Mouse (Mus musculus): ENCODE measurements around the gene Gm17660.
"Not testable (repeated sequence)": the region's sequence is repeated elsewhere in the genome, so short reads cannot be mapped to it uniquely, and the experiment has no call there.

Gm17660 gene

DNA sequence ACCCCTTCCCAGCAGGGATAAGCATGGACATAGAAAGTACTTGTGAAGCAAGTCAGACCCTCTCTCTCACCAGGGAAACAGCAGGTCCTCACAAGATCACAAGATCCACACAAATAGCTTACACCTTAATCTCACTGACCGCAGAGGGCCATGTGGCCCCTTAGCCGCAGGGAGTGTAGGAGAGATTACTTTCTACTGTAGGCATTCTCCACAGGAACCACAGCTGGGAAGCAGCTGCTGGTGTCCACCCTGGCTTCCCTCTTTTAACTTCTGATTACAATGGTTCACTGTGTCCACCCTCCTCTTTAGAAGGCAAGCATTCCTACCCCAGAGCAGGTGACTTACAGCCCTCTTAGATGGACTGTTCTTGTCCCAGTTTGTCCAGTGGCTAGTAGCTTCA is 33.7 kb downstream of the Gm17660 start:
- DNase-seq (ENCODE audit: low spot score in 2 of 2) = no peak

DNA sequence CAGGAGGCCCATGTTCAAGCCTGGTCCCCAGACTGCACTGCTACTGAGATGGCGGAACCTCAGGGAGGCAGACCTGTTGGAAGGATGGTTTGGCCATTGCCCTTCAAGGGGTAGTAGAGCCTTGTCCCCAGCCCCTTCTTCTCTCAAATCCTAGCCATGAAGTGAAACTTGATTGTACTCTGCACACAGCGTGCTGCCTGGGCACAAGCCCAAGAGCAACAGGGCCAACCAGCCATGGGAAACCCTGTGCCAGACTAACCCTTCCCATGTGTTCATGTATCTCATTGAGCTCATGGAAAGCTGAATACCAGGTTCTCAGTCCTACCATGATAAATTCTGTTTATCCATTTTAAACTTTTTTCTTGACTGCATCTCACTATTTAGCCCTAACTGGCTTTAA is 34.5 kb downstream of the Gm17660 start:
- no peak for DNase-seq (ENCODE audit: low spot score in 2 of 2)

DNA sequence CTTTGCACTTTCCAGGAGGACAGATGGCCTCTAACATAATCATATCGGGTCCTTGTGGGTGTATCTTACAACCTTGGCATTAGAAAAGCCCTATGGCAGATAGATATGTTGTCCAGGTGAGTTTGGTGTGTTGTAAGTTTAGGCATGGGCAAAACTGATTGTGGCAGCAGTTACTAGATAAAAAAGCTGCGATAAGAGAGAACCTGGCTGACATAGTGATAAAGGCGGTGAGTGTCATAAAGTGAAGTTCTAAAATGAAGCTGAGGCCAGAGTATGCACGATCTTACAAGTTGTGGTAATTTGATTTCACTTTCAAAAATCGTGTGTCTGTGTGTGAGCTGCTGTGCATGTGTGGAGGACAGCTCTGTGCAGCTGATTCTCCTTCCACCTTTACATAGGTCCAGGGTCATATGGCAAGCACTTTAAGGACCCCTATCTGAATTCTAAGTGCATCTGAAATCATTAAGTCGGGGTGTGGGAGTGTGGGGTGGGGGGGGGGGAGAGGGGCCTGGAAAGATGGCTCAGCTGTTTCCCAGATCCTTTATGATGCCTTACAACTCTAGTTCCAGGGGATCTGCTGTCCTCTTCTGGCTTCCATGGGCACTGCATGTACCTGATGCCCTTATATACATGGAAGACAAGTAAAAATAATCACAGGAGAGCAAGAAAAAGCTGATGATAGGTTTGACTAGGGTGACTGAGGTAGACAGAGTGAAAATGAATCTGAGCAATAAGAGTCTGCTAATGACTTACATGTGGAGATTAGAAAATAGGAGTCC is 38.1 kb downstream of the Gm17660 start:
- DNase-seq (ENCODE audit: low spot score in 2 of 2) = peak in 1 of 2 experiments; percentile 32

DNA sequence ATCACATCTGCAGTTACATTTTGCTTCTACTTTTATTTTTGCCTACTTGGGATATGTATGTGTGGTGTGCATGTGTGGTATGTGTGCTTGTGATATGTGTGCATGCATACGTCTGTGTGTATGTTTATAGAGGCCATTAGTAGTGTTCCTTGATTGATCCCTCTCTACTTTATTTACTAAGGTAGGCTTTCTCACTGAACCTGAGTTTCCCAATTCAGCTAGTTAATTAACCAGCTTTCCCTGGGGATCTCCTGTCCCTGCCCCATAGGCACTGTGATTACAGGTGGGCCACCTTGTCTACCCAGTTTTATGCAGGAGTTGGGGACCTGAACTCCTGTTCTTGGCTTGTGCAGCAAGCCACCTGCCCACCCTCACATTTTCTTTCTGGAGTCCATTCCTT is 40.7 kb downstream of the Gm17660 start:
- no peak for DNase-seq (ENCODE audit: low spot score in 2 of 2)

DNA sequence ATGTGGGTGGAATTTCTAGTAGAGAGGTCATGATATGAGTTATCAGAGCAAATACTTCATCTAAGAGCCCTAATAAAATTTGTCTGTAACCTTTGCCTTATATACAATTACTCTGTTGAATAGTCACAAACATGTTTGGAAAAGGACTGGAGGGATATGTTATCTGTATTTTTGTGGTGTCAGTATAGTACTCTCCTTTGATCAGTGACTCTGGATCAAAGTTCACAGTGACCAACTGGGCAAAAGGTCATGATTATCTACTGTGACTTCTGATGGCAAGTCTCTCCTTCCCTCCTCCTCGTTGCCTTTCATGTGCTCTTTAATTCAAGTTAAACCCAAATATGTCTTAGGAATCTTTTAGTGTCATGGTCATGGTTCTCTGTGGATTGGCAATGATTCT is 41.6 kb downstream of the Gm17660 start:
- DNase-seq (ENCODE audit: low spot score in 2 of 2) = no peak

DNA sequence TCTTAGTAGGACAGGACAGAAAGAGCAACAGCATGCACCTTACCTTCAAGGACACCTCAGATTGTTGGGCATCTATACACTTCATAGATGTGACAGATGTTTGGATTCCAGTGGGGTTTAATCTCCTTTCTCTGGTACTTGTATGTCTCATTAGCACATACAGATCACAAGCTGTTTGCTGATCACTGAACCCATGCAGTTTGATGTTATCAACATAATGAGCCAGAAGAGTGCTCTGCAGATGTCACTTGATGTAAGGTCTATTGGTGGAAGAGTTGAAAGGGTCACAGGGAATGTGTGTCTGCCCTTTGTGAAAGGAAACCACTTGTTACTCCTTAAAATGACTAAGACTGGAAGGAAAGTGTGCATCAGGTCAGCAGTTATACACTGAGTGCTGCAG is 42.3 kb downstream of the Gm17660 start:
- DNase-seq (ENCODE audit: low spot score in 2 of 2) = no peak

DNA sequence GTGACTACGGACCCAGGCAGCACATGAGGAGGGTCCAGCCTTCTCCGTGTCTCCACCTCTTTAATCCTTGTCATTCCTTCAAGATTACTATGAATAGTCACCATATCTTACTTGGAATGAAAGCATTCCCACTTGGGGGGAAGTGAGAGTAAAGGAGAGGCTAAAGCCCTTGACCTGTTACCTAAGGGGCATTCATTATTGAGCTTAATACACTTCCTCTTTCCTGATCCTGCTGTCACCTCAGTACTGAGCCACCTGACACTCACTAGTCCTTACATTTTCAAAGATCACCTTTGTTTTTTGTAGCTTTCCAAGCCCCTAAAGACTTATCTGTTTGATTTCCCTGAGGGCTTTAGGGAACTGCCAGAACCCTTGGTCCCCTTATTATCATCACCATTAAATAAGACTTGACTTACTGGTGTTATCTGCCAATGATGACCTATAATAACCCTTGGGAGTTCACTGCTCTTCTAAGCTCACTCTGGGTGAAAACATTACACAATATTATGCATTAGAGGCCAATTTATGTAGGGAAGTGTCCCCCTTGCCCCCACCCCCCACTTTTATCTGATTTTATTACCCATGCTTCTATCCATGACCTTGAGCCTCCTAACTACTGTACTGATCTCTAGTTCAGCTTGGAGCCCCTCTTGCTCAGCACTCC is 44.8 kb downstream of the Gm17660 start:
- no peak for DNase-seq (ENCODE audit: low spot score in 2 of 2)

DNA sequence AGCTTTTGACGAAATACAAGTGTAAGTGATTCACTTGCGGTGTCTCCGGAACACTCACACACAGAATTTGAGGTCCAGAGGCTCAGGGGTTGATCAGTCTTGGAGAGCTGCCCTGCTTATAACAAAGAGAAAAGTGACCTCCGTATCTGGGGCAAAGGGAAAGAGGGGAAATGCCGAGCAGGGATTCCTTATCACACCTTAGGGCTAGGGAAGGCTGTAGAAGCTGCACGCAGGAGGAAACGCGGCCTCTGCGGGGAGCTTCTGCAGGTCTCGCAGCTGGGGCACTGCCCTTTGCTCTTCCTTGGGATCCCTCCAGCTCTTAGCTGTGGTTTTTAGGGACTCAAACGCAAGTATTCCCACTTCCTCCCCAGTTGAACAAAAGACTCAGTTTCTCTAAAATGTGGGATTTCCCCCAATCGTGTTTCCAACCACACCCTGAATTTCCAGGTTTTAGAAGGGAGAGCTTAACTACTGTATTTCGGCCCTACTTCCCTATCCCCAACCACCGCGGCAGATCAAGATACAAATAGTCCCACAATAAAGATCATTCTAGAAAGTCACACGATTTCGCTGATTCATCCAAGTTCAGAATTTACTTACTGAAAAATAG is 52.1 kb downstream of the Gm17660 start:
- DNase-seq (ENCODE audit: low spot score in 2 of 2) = no peak

DNA sequence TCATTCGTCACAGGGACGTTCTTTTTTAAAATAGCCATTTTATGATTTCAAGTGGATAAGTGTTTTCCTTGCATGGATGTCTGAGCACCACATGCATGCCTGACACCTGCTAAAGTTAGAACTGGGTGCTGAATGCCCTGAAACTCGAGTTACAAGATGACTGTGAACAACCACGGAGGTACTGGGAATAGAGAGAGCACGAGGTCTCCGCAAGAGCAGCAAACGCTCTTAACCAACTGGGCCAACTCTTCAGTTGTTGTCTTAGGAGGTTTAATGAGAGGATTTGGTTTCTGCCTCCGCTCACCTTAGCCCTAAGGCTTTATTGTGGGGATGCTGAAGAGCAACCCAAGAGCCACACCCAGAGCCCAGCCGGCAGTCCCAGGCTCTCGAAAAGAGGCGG is 52.6 kb downstream of the Gm17660 start:
- DNase-seq (ENCODE audit: low spot score in 2 of 2) = no peak

DNA sequence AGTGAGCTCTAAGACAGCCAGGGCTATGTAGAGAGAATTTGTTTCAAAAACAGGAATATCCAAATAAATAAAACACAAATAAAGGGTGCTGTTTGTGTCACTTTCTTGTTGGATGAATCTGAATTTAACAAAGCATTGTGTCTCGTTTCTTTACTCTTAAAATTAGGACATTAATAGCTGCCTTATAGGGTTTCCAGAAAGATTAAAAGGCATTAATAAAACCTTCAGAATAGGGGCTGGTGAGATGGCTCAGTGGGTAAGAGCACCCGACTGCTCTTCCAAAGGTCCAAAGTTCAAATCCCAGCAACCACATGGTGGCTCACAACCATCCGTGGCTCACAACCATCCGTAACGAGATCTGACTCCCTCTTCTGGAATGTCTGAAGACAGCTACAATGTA is 53.2 kb downstream of the Gm17660 start:
- DNase-seq (ENCODE audit: low spot score in 2 of 2) = not testable (repeated sequence)

DNA sequence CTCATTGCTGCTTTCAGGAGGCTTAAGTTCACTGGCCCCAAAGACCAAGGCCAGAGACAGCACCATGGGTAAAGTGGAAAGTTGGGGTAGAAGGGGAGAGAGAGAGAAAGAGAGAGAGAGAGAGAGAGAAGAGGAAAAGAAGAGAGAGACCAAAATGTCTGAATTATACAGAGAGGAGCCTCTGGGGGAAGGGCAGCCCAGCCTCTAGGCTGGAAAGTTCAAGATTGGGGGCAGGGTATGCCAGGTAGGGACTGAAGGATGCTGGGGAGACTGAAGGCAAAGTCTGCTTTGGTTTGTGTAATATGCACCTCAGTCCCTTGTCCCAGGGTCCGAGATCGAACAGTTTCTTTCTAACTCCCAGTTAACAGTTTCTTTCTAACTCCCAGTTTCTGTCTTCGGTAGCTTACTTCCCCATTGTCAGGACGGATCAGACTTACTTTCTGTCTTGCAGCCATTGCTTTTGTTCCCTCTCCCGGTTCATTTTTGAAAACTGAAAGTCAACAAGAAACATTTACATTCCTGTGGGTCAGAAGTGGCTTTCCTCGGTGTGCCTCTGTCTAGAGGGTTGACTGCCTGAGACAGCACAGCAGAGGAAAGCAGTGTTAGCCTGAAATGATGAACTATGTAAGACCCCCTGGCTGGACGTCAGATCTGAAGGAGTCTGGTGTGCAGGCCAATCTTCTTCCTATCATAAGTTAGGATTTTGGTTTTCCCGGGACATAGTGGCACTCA is 54.0 kb downstream of the Gm17660 start:
- DNase-seq (ENCODE audit: low spot score in 2 of 2) = no peak

DNA sequence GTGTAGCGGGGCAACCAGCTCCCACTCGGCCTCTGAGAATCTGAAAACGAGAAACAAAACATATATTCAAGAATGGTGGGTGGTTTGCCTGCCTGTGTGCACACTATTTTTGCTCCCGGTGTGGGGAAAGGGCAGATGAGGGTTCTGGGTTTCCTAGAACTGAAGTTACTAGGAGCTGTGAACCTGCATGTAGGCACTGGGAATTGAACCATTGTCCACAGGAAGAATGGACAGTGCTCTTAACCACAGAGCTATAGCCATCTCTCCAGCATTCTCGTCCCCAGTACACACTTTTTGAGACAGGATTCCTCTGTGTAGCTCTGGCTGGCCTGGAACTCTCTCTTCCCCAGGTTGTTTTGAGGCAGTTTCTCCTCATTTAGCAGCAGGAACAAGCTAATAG is 54.9 kb downstream of the Gm17660 start:
- no peak for DNase-seq (ENCODE audit: low spot score in 2 of 2)

DNA sequence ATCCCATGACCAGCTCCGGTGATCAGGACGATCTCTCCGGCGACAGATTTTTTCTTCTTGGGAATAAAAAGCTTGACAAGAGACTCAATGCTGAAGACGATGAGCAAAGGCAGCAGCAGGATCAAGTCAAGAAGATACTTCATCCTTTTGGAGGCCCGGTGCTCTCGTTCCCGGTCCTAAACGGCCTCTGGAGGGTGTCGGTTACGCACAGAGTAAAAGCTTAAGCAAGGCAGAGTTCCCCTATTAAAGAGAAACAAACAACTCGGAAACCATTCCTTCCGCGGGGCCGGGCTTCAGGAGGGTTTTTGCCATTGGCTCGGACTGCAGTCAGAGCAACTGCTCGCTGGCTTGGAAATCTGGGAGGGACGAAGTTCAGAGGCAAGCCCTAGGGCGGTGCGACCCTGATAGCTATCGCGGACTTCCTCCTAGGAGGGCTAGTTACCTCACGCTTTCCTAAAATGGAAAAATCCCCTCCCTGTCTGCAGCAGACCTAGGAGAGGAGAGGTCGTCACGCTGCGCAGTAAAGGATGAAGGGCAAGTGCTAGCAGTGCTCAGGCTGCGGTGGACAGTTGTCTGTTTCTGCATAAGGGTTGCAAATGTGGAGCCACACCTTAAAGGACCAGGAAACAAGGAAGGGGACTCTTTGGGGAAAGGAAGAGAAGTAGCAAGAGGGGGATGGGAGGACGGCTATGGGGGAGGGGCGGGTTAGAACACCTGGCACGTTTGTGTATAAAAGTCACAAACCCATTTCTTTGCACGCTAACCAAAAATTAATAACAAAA is 55.6 kb downstream of the Gm17660 start, which contains the start of gene Hsd17b11:
Hsd17b11 (minus strand) TSS at position 323 of the 782 bp plus-strand sequence.
- DNase-seq (ENCODE audit: low spot score in 2 of 2) = peak; percentile 49 to 69
